Mouse (Mus musculus): ENCODE measurements at regions not wholly inside any gene's neighbourhood (a gene's known extent, or its start where the extent isn't known, plus 50 kb on each side); places are given as distances from the start of the nearest gene placed in this dataset.

GRCm38 (mm10) chr15:62712543-62713131 lies 1132.3 kb downstream of the Gsdmc2 start:
- TF ChIP-seq POLR2A (IDR thresholded peaks at IDR 0.05; ENCODE audit: insufficient read depth, low read length) (no peak), CTCF (IDR thresholded peaks at IDR 0.05; ENCODE audit: low read depth, low read length) (no peak)
